Mouse (Mus musculus) liver, embryonic 14.5 days (tissue): Measurements from ENCODE around the gene Tmprss4. TPM values are rescaled to one million over a fixed set of nuclear protein-coding genes. Genes with fewer than 3 reads are reported as not detected.
A peak's percentile ranks its signal among the peaks of the same experiment; 100 is the strongest.

Experiments used
- ATAC-seq: fragments of 200-750 bp; cut with Nextera tagmentation; 2 replicates; pipeline ENCODE4 v1.8.0; 2017; ENCODE audit warnings: moderate number of reproducible peaks, mild to moderate bottlenecking, moderate library complexity; ENCODE audit not compliant: insufficient read depth
- DNase-seq, 3 experiments: peaks; one replicate each; pipeline ENCODE4 v3.0.0-alpha.2; 2012 to 2013; ENCODE audit warnings: low read depth in 3 of 3, low spot score in 3 of 3
- H3K27ac ChIP-seq: fragments of 300-500 bp; sonication (generic); 2 replicates; pipeline ENCODE4 v1.5.1; 2014; ENCODE audit warnings: moderate library complexity, mild to moderate bottlenecking, control low read depth, inconsistent platforms
- H3K27me3 ChIP-seq: fragments of 300-500 bp; sonication (generic); 2 replicates; pipeline ENCODE4 v1.6.1; 2014; ENCODE audit warnings: mild to moderate bottlenecking, low read length, moderate library complexity; ENCODE audit not compliant: control insufficient read depth, insufficient read depth
- H3K36me3 ChIP-seq: fragments of 300-500 bp; sonication (generic); replicated peaks from 2 replicates; pipeline ENCODE4 v1.6.1; 2014; ENCODE audit warnings: low read depth; ENCODE audit not compliant: control insufficient read depth, insufficient read depth
- H3K4me1 ChIP-seq, 2 experiments: fragments of 200-500 bp in 1 of 2; fragments of 300-500 bp in 1 of 2; sonication (generic) in 1 of 2; replicated peaks; 2 replicates each; pipeline ENCODE4 v1.6.1; 2012 to 2014; ENCODE audit warnings: antibody characterized with exemption in 1 of 2, inconsistent platforms in 1 of 2, low read length in 1 of 2; ENCODE audit not compliant: control insufficient read depth in 2 of 2, insufficient read depth in 2 of 2
- H3K4me2 ChIP-seq: fragments of 300-500 bp; sonication (generic); 2 replicates; pipeline ENCODE4 v1.6.1; 2014; ENCODE audit warnings: low read depth, mild to moderate bottlenecking, control low read depth, moderate library complexity
- H3K4me3 ChIP-seq, 2 experiments: fragments of 200-500 bp in 1 of 2; fragments of 300-500 bp in 1 of 2; sonication (generic) in 1 of 2; 2 replicates each; pipeline ENCODE4 v1.5.1; 2012 to 2014; ENCODE audit warnings: low read depth in 2 of 2, low read length in 2 of 2, mild to moderate bottlenecking in 2 of 2, control low read depth in 1 of 2, inconsistent platforms in 1 of 2, moderate library complexity in 1 of 2; ENCODE audit not compliant: insufficient read depth in 1 of 2
- H3K9ac ChIP-seq: fragments of 300-500 bp; sonication (generic); replicated peaks from 2 replicates; pipeline ENCODE4 v1.6.1; 2014; ENCODE audit warnings: mild to moderate bottlenecking, control low read depth, moderate library complexity
- H3K9me3 ChIP-seq: fragments of 300-500 bp; sonication (generic); 2 replicates; pipeline ENCODE4 v1.6.1; 2016; ENCODE audit warnings: low read length, mixed read lengths; ENCODE audit not compliant: control insufficient read depth
- CTCF ChIP-seq: IDR thresholded peaks from 2 replicates; pipeline ENCODE4 v1.5.1; 2016; ENCODE audit warnings: antibody characterized with exemption, low read depth, control low read depth
- EP300 ChIP-seq: IDR thresholded peaks from 2 replicates; pipeline ENCODE4 v1.6.1; 2016; ENCODE audit warnings: antibody characterized with exemption, low read depth
- WGBS: fragments of 180-500 bp; shearing (Covaris S2); extraction: QIAGEN DNeasy Blood & Tissue Kit; methylation state at CpG from one replicate; pipeline ENCODE4 v1.1.7; 2014; ENCODE audit not compliant: insufficient replicate concordance; 5-methylcytosine and 5-hydroxymethylcytosine counted together
- polyA plus RNA-seq, 2 experiments: library from polyadenylated mRNA; depleted of rRNA in 1 of 2; stranded (reverse) in 1 of 2; unstranded in 1 of 2; fragments of >200 nt; fragmentation: Nextera tagmentation in 1 of 2; extraction: Ambion mirVana in 1 of 2; gene quantifications; 2 replicates each; pipeline versions ENCODE4 v1.2.1 to v1.2.3; 2012 to 2014

The Tmprss4 gene
- polyA plus RNA-seq, 2 experiments, result 0.05 to 0.06 TPM

- Histone ChIP-seq H3K4me1 (peaks cover 0 to 4% of the 10 kb centered on the region in 2 experiments; a peak in 2 of 4 replicates), H3K4me3 (no peak overlapping the region), H3K9me3 (no peaks in the 10 kb centered on the region), H3K27me3 (peaks cover 24% of the 10 kb centered on the region), H3K36me3 (no peaks in the 10 kb centered on the region), H3K4me2 (no peak overlapping the region), H3K9ac (no peak overlapping the region), H3K27ac (no peak overlapping the region)
- TF ChIP-seq CTCF, result peak; percentile 66
- no peak for TF ChIP-seq EP300
- DNase-seq, result peak in 1 of 3 experiments; percentile 13
- WGBS, result 17% methylated on average over 5 of the region's 5 CpGs
- ATAC-seq, result no peak
Measured at GRCm38 (mm10) chr9:45133484-45134310, 70.2 kb downstream of the Tmprss4 start.

DNA sequence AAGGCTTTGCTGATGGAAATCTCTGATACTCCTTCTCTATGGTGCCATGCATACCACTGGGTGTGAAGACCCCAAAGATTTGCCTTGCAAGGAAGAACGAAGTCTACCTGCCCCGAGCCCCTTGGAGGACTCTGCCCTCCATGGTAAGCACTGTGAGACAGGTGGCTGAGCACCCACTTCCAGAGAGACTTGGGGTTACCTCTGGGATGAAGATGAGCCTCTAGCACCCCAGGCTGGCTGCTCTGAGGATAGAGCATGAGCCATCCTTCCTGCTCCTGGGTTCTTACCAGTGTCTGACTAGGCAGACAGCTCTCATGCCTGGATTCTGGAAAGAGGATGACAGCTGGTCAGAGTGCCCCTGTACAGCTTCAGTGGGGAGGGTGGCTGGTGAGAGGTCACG lies 73.8 kb downstream of the Tmprss4 start:
- H3K9me3 ChIP-seq, result no peaks in the 10 kb centered on the region
- no peak overlapping the region for H3K27ac ChIP-seq
- TF ChIP-seq EP300, result no peak
- no peak for TF ChIP-seq CTCF
- H3K4me3 ChIP-seq, result no peak overlapping the region
- H3K4me1 ChIP-seq, result peaks cover 0 to 1% of the 10 kb centered on the region in 2 experiments; a peak in 2 of 4 replicates
- no peak for DNase-seq
- no peak for ATAC-seq
- WGBS, result 51% methylated on average over 3 of the region's 3 CpGs
- H3K36me3 ChIP-seq, result no peaks in the 10 kb centered on the region
- no peaks in the 10 kb centered on the region for H3K27me3 ChIP-seq
- no peak overlapping the region for H3K4me2 ChIP-seq
- no peak overlapping the region for H3K9ac ChIP-seq

- Histone ChIP-seq H3K4me3 (no peak overlapping the region), H3K9me3 (no peaks in the 10 kb centered on the region), H3K27me3 (no peaks in the 10 kb centered on the region), H3K9ac (no peak overlapping the region), H3K36me3 (no peaks in the 10 kb centered on the region), H3K4me2 (no peak overlapping the region), H3K27ac (no peak overlapping the region), H3K4me1 (no peaks in the 10 kb centered on the region)
- ATAC-seq (no peak), DNase-seq (no peak)
- whole genome bisulfite sequencing, result 41% methylated on average over 7 of the region's 7 CpGs
- TF ChIP-seq CTCF, result no peak
- TF ChIP-seq EP300, result no peak
Measured at GRCm38 (mm10) chr9:45126941-45127340, 77.0 kb downstream of the Tmprss4 start.

DNA sequence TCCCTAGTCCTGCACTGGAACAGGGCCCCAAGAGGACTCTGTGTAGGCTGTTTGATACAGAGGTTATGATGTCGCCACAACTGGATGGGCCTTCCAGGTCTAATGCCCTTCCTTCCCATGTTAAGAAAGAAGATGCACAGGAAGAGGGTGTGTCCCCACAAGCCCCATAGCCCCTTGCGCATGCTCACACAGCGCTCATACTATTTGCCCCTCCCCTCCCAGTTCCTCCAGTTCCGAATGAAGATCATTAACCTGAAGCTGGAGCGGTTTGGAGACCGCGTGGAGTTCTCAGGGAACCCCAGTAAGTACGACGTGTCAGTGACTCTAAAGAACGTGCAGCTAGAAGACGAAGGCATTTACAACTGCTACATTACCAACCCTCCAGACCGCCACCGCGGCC lies 78.7 kb downstream of the Tmprss4 start:
- H3K9ac ChIP-seq, result no peak overlapping the region
- H3K27me3 ChIP-seq, result no peaks in the 10 kb centered on the region
- H3K9me3 ChIP-seq, result no peaks in the 10 kb centered on the region
- H3K27ac ChIP-seq, result no peak overlapping the region
- DNase-seq (no peak), ATAC-seq (no peak)
- no peaks in the 10 kb centered on the region for H3K36me3 ChIP-seq
- H3K4me1 ChIP-seq, result no peaks in the 10 kb centered on the region
- WGBS, result 69% methylated on average over 14 of the region's 14 CpGs
- no peak overlapping the region for H3K4me2 ChIP-seq
- TF ChIP-seq CTCF, result no peak
- no peak overlapping the region for H3K4me3 ChIP-seq

Other genes with a start within 250 kb of the Tmprss4 start
- 6.1 and 7.6 TPM in 2 replicates for gene Ube4a, start 238.5 kb downstream of the Tmprss4 start, polyA plus RNA-seq (2012; rRNA removed)
- 11.6 and 13.1 TPM in 2 replicates for gene Ube4a, start 238.5 kb downstream of the Tmprss4 start, polyA plus RNA-seq (2014; fragmentation: Nextera tagmentation; extraction: Ambion mirVana)
- gene Cd3g, start 223.7 kb downstream of the Tmprss4 start, polyA plus RNA-seq (2012; rRNA removed), result 0.09 and 0.26 TPM in 2 replicates
- gene Cd3g, start 223.7 kb downstream of the Tmprss4 start, polyA plus RNA-seq (2014; fragmentation: Nextera tagmentation; extraction: Ambion mirVana), result 0.25 and 0.51 TPM in 2 replicates
- 0.02 TPM in 1 of 2 replicates, not detected in the other for gene Cd3d, start 222.3 kb downstream of the Tmprss4 start, polyA plus RNA-seq (2012; rRNA removed)
- gene Cd3d, start 222.3 kb downstream of the Tmprss4 start, polyA plus RNA-seq (2014; fragmentation: Nextera tagmentation; extraction: Ambion mirVana), result 0.32 TPM in 1 of 2 replicates, not detected in the other
- not detected in 2 replicates for gene Cd3e, start 194.5 kb downstream of the Tmprss4 start, polyA plus RNA-seq (2012; rRNA removed)
- not detected in 2 replicates for gene Cd3e, start 194.5 kb downstream of the Tmprss4 start, polyA plus RNA-seq (2014; fragmentation: Nextera tagmentation; extraction: Ambion mirVana)
- 4.4 and 4.9 TPM in 2 replicates for gene Mpzl2, start 164.3 kb downstream of the Tmprss4 start, polyA plus RNA-seq (2012; rRNA removed)
- 3.1 and 4.7 TPM in 2 replicates for gene Mpzl2, start 164.3 kb downstream of the Tmprss4 start, polyA plus RNA-seq (2014; fragmentation: Nextera tagmentation; extraction: Ambion mirVana)
- gene Mpzl3, start 148.9 kb downstream of the Tmprss4 start, polyA plus RNA-seq (2012; rRNA removed), result 0.33 and 0.44 TPM in 2 replicates
- 0.51 and 1.0 TPM in 2 replicates for gene Mpzl3, start 148.9 kb downstream of the Tmprss4 start, polyA plus RNA-seq (2014; fragmentation: Nextera tagmentation; extraction: Ambion mirVana)
- gene Jaml, start 124.9 kb downstream of the Tmprss4 start, polyA plus RNA-seq (2012; rRNA removed), result 0.03 and 0.09 TPM in 2 replicates
- 0.21 and 0.25 TPM in 2 replicates for gene Jaml, start 124.9 kb downstream of the Tmprss4 start, polyA plus RNA-seq (2014; fragmentation: Nextera tagmentation; extraction: Ambion mirVana)
- 0.13 and 0.15 TPM in 2 replicates for gene Scn2b, start 86.3 kb downstream of the Tmprss4 start, polyA plus RNA-seq (2012; rRNA removed)
- gene Scn2b, start 86.3 kb downstream of the Tmprss4 start, polyA plus RNA-seq (2014; fragmentation: Nextera tagmentation; extraction: Ambion mirVana), result 0.08 and 0.10 TPM in 2 replicates
- gene Scn4b, start 65.7 kb downstream of the Tmprss4 start, polyA plus RNA-seq (2012; rRNA removed), result 0.03 and 0.06 TPM in 2 replicates
- 0.01 TPM in 1 of 2 replicates, not detected in the other for gene Scn4b, start 65.7 kb downstream of the Tmprss4 start, polyA plus RNA-seq (2014; fragmentation: Nextera tagmentation; extraction: Ambion mirVana)
- gene BC049352, start 22.1 kb downstream of the Tmprss4 start, polyA plus RNA-seq (2012; rRNA removed), result 0.04 TPM in 1 of 2 replicates, not detected in the other
- gene BC049352, start 22.1 kb downstream of the Tmprss4 start, polyA plus RNA-seq (2014; fragmentation: Nextera tagmentation; extraction: Ambion mirVana), result 0.11 TPM in 1 of 2 replicates, not detected in the other
- 1.2 and 1.4 TPM in 2 replicates for gene Il10ra, start 65.1 kb upstream of the Tmprss4 start, polyA plus RNA-seq (2012; rRNA removed)
- gene Il10ra, start 65.1 kb upstream of the Tmprss4 start, polyA plus RNA-seq (2014; fragmentation: Nextera tagmentation; extraction: Ambion mirVana), result 1.2 and 1.3 TPM in 2 replicates
- not detected in 2 replicates for gene Tmprss13, start 115.0 kb upstream of the Tmprss4 start, polyA plus RNA-seq (2012; rRNA removed)
- gene Tmprss13, start 115.0 kb upstream of the Tmprss4 start, polyA plus RNA-seq (2014; fragmentation: Nextera tagmentation; extraction: Ambion mirVana), result not detected in 2 replicates
- gene Fxyd6, start 166.1 kb upstream of the Tmprss4 start, polyA plus RNA-seq (2012; rRNA removed), result 0.89 and 1.1 TPM in 2 replicates
- 0.42 and 0.72 TPM in 2 replicates for gene Fxyd6, start 166.1 kb upstream of the Tmprss4 start, polyA plus RNA-seq (2014; fragmentation: Nextera tagmentation; extraction: Ambion mirVana)
- 0.50 and 0.95 TPM in 2 replicates for gene Fxyd2, start 195.6 kb upstream of the Tmprss4 start, polyA plus RNA-seq (2012; rRNA removed)
- 0.55 and 0.76 TPM in 2 replicates for gene Fxyd2, start 195.6 kb upstream of the Tmprss4 start, polyA plus RNA-seq (2014; fragmentation: Nextera tagmentation; extraction: Ambion mirVana)
- gene Dscaml1, start 222.5 kb upstream of the Tmprss4 start, polyA plus RNA-seq (2012; rRNA removed), result 0.02 TPM in 1 of 2 replicates, not detected in the other
- not detected in 2 replicates for gene Dscaml1, start 222.5 kb upstream of the Tmprss4 start, polyA plus RNA-seq (2014; fragmentation: Nextera tagmentation; extraction: Ambion mirVana)